Mouse (Mus musculus) naive thymus-derived CD4-positive, alpha-beta T cell, adult 2 months (primary cell): Measurements from ENCODE around the gene Stat3.

Source experiments
- DNase-seq: peaks from one replicate; pipeline ENCODE4 v3.0.0-alpha.2; 2011; ENCODE audit warnings: low read depth

Stat3 gene

GRCm38 (mm10) chr11:100924386-100924919, 14.9 kb downstream of the Stat3 start:
- no peak for DNase-seq

GRCm38 (mm10) chr11:100920887-100921624, 18.3 kb downstream of the Stat3 start:
- no peak for DNase-seq

- no peak for DNase-seq
Observed at GRCm38 (mm10) chr11:100918007-100918406, 21.3 kb downstream of the Stat3 start.

- no peak for DNase-seq
Observed at GRCm38 (mm10) chr11:100916432-100916971, 22.8 kb downstream of the Stat3 start.

GRCm38 (mm10) chr11:100915063-100915462, 24.3 kb downstream of the Stat3 start:
- DNase-seq = no peak

GRCm38 (mm10) chr11:100914415-100914814, 24.9 kb downstream of the Stat3 start:
- no peak for DNase-seq

- DNase-seq = no peak
Observed at GRCm38 (mm10) chr11:100912401-100913155, 26.8 kb downstream of the Stat3 start.

- DNase-seq = no peak
Observed at GRCm38 (mm10) chr11:100908567-100908966, 30.8 kb downstream of the Stat3 start.

GRCm38 (mm10) chr11:100908112-100908511, 31.2 kb downstream of the Stat3 start:
- no peak for DNase-seq

GRCm38 (mm10) chr11:100906885-100907284, 32.5 kb downstream of the Stat3 start:
- DNase-seq = no peak

GRCm38 (mm10) chr11:100905929-100906328, 33.4 kb downstream of the Stat3 start:
- DNase-seq = no peak

GRCm38 (mm10) chr11:100904580-100905351, 34.6 kb downstream of the Stat3 start:
- DNase-seq = peak; percentile 53

GRCm38 (mm10) chr11:100898441-100899199, 40.7 kb downstream of the Stat3 start:
- DNase-seq = no peak

- peak; percentile 42 for DNase-seq
Observed at GRCm38 (mm10) chr11:100897294-100898231, 41.8 kb downstream of the Stat3 start.

- DNase-seq = no peak
Observed at GRCm38 (mm10) chr11:100896078-100896477, 43.3 kb downstream of the Stat3 start.

GRCm38 (mm10) chr11:100894146-100894918, 45.0 kb downstream of the Stat3 start:
- no peak for DNase-seq

- DNase-seq = peak; percentile 95
Observed at GRCm38 (mm10) chr11:100893482-100893881, 45.9 kb downstream of the Stat3 start.

GRCm38 (mm10) chr11:100892435-100892834, 46.9 kb downstream of the Stat3 start:
- DNase-seq = no peak
